Mouse (Mus musculus): Measurements from ENCODE around the gene Trio.

- no peak for TF ChIP-seq POLR2A (IDR thresholded peaks at IDR 0.05; ENCODE audit: borderline replicate concordance, low read depth, low read length)
- no peak for TF ChIP-seq CTCF (IDR thresholded peaks at IDR 0.05; ENCODE audit: low read depth, low read length)
Observed at GRCm38 (mm10) chr15:28054731-28055130, 29.1 kb upstream of the Trio start.
